Mouse (Mus musculus) neural tube, embryonic 11.5 days (tissue): Measurements from ENCODE around the gene Mrpl53. TPM values are rescaled to one million over a fixed set of nuclear protein-coding genes. Genes with fewer than 3 reads are reported as not detected.
A peak's percentile ranks its signal among the peaks of the same experiment; 100 is the strongest.

ENCODE experiments used
- ATAC-seq: fragments of 200-750 bp; cut with Nextera tagmentation; 2 replicates; pipeline ENCODE4 v1.8.0; 2017; ENCODE audit warnings: moderate number of reproducible peaks, mild to moderate bottlenecking, moderate TSS enrichment, moderate library complexity; ENCODE audit not compliant: insufficient read depth, low FRiP score, low TSS enrichment
- DNase-seq: peaks from one replicate; pipeline ENCODE4 v3.0.0-alpha.2; 2015; ENCODE audit warnings: low spot score
- H3K27ac ChIP-seq: fragments of 300-500 bp; sonication (generic); 2 replicates; pipeline ENCODE4 v1.5.1; 2014; ENCODE audit warnings: low read depth, mild to moderate bottlenecking, low read length
- H3K27me3 ChIP-seq: fragments of 300-500 bp; sonication (generic); 2 replicates; pipeline ENCODE4 v1.6.1; 2014; ENCODE audit warnings: mild to moderate bottlenecking, low read length, mixed read lengths; ENCODE audit not compliant: control insufficient read depth, insufficient read depth
- H3K36me3 ChIP-seq: fragments of 300-500 bp; sonication (generic); 2 replicates; pipeline ENCODE4 v1.6.1; 2014; ENCODE audit warnings: mild to moderate bottlenecking, low read length, moderate library complexity, mixed read lengths; ENCODE audit not compliant: control insufficient read depth, insufficient read depth
- H3K4me1 ChIP-seq: fragments of 300-500 bp; sonication (generic); 2 replicates; pipeline ENCODE4 v1.6.1; 2014; ENCODE audit warnings: low read length, mixed read lengths; ENCODE audit not compliant: control insufficient read depth, insufficient read depth
- H3K4me2 ChIP-seq: fragments of 300-500 bp; sonication (generic); 2 replicates; pipeline ENCODE4 v1.6.1; 2014; ENCODE audit warnings: low read depth, mild to moderate bottlenecking, moderate library complexity
- H3K4me3 ChIP-seq: fragments of 300-500 bp; sonication (generic); 2 replicates; pipeline ENCODE4 v1.5.1; 2014; ENCODE audit warnings: low read depth, low read length
- H3K9ac ChIP-seq: fragments of 300-500 bp; sonication (generic); 2 replicates; pipeline ENCODE4 v1.6.1; 2014; ENCODE audit warnings: mild to moderate bottlenecking, low read length
- H3K9me3 ChIP-seq: fragments of 300-500 bp; sonication (generic); 2 replicates; pipeline ENCODE4 v1.6.1; 2016; ENCODE audit warnings: low read length; ENCODE audit not compliant: control insufficient read depth
- WGBS: fragments of 180-500 bp; shearing (Covaris S2); extraction: QIAGEN DNeasy Blood & Tissue Kit; methylation state at CpG from one replicate; pipeline ENCODE4 v1.1.7; 2014; 5-methylcytosine and 5-hydroxymethylcytosine counted together
- polyA plus RNA-seq: library from polyadenylated mRNA; unstranded; fragments of >200 nt; fragmentation: Nextera tagmentation; extraction: Ambion mirVana; gene quantifications from 2 replicates; pipeline ENCODE4 v1.2.1, GENCODE M21; 2014

The Mrpl53 gene
- polyA plus RNA-seq, 1 experiment from 2014 or later = 123 TPM

DNA sequence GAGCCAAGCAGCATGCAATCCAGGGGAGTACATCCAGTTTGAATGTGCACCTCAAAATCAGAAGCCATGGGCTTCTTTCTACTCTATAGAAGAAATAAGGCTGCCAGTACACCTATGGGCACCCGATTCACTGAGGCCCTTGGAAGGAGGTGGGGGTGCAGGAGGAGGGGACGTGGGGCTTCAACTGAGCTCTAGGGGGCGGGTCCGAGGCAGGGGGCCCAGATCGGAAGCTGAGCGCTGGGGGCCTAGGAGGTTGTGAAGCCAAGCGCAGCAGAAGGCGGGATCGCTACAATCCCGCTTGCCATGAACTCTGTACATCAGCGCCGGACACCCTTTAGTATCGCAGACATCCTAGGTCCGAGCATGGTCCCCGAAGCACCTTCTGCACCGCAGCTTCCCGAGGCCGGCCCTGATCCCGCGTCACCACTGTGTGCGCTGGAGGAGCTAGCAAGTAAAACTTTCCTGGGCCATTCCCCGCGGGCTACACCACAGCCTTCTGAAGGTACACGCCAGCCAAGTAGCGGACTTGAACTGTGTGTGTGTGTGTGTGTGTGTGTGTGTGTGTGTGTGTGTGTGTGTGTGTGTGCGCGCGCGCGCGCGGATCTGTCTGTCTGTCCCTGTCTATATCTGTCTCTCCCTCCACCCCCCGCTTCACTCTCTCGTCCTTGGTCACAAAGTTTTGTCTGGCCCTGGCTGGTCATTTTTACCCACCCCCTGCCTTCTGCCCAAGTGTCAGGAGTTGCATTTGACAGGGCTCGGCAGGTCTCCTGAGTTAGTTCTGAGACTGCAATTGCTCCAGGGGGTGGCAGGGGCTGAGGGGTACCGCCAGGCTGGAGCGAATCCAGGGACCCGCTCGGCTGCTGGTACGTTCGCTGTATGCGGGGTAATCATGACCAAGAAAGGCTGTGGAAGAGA, 22.5 kb upstream of the Mrpl53 start, which contains the start of gene Lbx2:
Gene Lbx2, plus strand, starts transcription at position 247 of the 915 bp plus-strand sequence.
- peak within 1 kb of the TSS; percentile 31; the same call in 1 of the 2 replicates for H3K4me2 ChIP-seq
- 2% methylated on average over 42 of the region's 42 CpGs for WGBS
- peaks cover 62% of the 10 kb centered on the region for H3K27me3 ChIP-seq
- H3K27ac ChIP-seq = no peak within 1 kb of the TSS
- no peaks in the 10 kb centered on the region for H3K9me3 ChIP-seq
- H3K4me1 ChIP-seq = peaks cover 8% of the 10 kb centered on the region; the same call in 1 of the 2 replicates
- DNase-seq = no peak
- H3K4me3 ChIP-seq = peak within 1 kb of the TSS; percentile 19; the same call in 1 of the 2 replicates
- 0 out of 2 replicates have a peak within 1 kb of the TSS, but pooled peaks have one; percentile 11 for H3K9ac ChIP-seq
- H3K36me3 ChIP-seq = no peaks in the 10 kb centered on the region; the same call in 1 of the 2 replicates
- ATAC-seq = no peak

DNA sequence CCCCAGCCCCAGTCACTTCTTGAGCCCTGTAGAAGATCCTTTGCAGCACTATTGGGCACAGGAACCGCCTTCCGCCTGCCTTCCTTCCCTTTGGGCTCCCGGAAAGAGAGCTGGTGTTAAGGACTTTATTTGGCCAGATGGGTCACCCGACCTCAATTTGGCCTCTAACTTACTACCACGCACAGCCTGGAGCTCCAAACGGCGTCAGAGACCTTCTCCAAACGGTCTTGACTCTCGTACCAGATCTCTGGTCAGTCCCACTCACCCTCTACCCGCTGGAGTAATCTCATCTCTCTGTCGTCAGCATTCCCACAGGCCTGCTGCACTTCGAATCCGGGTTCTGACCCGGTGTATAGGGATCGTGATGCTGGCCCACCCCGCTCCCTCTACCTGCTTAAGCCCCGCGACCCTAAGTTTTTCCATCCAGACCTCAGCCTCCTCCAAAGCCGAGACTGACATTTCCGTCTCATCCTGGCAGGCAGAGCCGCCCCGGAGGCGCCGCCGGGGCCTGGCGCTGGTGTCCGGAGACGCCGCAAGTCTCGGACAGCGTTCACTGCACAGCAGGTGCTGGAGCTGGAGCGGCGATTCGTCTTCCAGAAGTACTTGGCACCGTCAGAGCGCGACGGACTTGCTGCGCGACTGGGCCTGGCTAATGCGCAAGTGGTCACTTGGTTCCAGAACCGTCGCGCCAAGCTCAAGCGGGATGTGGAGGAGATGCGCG, 21.5 kb upstream of the Mrpl53 start:
- no peaks in the 10 kb centered on the region for H3K36me3 ChIP-seq
- H3K27me3 ChIP-seq = peaks cover 62% of the 10 kb centered on the region
- DNase-seq (peak; percentile 56), ATAC-seq (no peak)
- H3K9ac ChIP-seq = no peak overlapping the region
- peak overlapping the region; percentile 19; the same call in 1 of the 2 replicates for H3K4me3 ChIP-seq
- WGBS = 1% methylated on average over 47 of the region's 47 CpGs
- H3K4me1 ChIP-seq = peaks cover 8% of the 10 kb centered on the region; the same call in 1 of the 2 replicates
- peak overlapping the region; percentile 31 for H3K4me2 ChIP-seq
- no peaks in the 10 kb centered on the region for H3K9me3 ChIP-seq
- no peak overlapping the region for H3K27ac ChIP-seq

DNA sequence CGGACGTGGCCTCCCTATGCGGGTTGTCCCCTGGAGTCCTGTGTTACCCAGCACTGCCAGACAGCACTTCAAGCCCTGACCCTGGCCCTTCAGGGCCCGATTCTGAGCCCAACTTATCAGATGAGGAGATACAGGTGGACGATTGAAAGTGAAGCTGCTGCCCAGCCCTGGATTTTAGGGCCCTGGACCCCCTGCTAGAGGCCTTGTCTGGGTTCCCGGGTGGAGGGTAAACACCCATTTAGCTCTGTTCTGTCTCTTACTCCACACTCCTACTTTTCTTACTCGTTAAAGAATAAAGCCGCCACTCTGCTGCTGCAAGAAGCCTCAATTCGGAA, 20.9 kb upstream of the Mrpl53 start:
- no peak for DNase-seq

DNA sequence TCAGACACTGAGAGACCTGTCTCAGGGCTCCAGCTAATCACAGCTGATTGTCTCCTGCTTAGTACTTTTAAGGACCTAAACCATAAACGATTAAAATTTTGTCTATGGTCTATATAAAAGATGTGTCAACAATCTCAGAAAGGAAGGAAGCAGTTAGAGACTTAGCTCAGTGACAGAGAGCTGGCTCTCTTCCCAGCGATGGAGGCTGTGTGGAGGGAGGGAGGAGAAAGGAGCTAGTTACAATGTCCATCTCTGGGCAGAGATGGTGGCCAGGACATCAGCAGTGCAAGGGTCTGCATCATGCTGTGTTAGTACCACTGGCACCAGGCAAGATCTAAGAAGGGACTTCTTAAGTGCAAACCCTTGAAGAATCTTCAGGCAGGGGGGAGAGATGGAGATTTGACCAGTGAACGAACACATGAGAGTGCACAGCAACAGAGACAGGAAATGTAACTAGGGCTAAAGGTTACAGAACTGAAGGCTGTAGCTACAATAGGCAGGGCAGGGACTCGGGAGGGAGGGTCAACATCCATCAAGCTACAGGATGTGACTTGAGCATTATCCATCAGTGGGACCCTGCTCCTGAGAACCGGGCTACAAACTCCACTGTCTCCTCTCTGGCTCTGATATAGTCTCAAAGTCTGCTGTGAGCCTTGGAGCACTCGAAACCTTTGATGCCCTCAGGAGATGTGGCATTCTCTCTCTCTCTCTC, 16.3 kb upstream of the Mrpl53 start:
- WGBS = 41% methylated on average over 6 of the region's 6 CpGs
- ATAC-seq (no peak), DNase-seq (no peak)
- H3K4me2 ChIP-seq = no peak overlapping the region
- no peaks in the 10 kb centered on the region for H3K9me3 ChIP-seq
- H3K36me3 ChIP-seq = no peaks in the 10 kb centered on the region
- H3K9ac ChIP-seq = no peak overlapping the region
- H3K27ac ChIP-seq = no peak overlapping the region
- H3K4me3 ChIP-seq = no peak overlapping the region
- peaks cover 19% of the 10 kb centered on the region for H3K27me3 ChIP-seq
- H3K4me1 ChIP-seq = no peaks in the 10 kb centered on the region

More for the DNA sequence above, 20.9 kb upstream of the Mrpl53 start:
- Histone ChIP-seq H3K9me3 (no peaks in the 10 kb centered on the region), H3K27me3 (peaks cover 62% of the 10 kb centered on the region), H3K4me2 (peak overlapping the region; percentile 31), H3K4me3 (no peak overlapping the region), H3K4me1 (peaks cover 8% of the 10 kb centered on the region; the same call in 1 of the 2 replicates), H3K36me3 (no peaks in the 10 kb centered on the region), H3K9ac (no peak overlapping the region), H3K27ac (no peak overlapping the region)
- no peak for ATAC-seq
- WGBS = 7% methylated on average over 9 of the region's 9 CpGs

DNA sequence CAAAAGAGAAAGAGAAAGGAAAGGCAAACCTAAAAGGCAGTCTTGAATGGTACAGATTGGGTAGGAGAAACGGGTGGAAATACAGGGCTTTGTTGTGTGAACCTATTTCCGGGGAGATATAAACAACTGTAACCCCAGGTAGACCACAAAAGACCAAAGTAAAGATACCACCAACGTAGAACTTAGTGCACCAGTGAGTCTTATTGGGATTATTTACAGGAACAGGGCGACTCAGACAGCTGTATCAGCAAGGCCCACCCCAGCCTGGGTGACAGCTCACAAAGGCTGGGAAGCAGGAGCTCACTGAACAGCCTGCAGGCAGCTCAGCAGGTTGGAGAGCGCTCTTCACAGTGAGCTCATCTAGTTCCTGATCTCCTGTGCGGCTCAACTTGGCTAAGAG, 12.9 kb upstream of the Mrpl53 start:
- H3K27ac ChIP-seq = no peak overlapping the region
- H3K4me3 ChIP-seq = no peak overlapping the region
- no peaks in the 10 kb centered on the region for H3K36me3 ChIP-seq
- H3K9ac ChIP-seq = no peak overlapping the region
- H3K4me1 ChIP-seq = no peaks in the 10 kb centered on the region
- no peaks in the 10 kb centered on the region for H3K27me3 ChIP-seq
- ATAC-seq = no peak
- H3K9me3 ChIP-seq = no peaks in the 10 kb centered on the region
- WGBS = 51% methylated on average over 6 of the region's 6 CpGs
- no peak for DNase-seq
- H3K4me2 ChIP-seq = no peak overlapping the region

DNA sequence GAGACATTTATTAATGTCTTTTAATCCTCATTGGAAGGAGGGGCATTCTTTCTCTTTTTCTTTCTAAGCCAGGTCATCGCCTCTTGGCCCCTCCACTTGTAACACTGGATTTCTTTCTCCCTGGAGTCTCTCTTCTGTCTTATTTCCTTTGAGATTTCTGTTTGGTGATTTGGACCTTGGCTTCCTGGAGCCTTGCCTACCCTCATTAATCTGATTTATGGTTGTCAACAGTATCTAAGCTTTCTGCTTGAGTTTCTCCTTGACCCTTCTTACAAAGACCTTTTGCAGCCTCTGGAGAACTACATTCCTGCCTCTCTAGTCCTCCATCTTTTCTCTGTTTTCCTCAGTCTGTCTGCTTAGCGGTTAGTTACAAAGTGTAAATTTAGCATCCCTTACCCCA, 10.4 kb upstream of the Mrpl53 start:
- no peaks in the 10 kb centered on the region for H3K9me3 ChIP-seq
- DNase-seq (no peak), ATAC-seq (no peak)
- 74% methylated on average over 2 of the region's 2 CpGs for WGBS
- H3K27ac ChIP-seq = no peak overlapping the region
- no peak overlapping the region for H3K9ac ChIP-seq
- 0 out of 2 replicates have a peak, but pooled peaks cover 2% of the 10 kb centered on the region for H3K27me3 ChIP-seq
- no peaks in the 10 kb centered on the region for H3K36me3 ChIP-seq
- no peak overlapping the region for H3K4me3 ChIP-seq
- no peak overlapping the region for H3K4me2 ChIP-seq
- peaks cover 6% of the 10 kb centered on the region for H3K4me1 ChIP-seq

DNA sequence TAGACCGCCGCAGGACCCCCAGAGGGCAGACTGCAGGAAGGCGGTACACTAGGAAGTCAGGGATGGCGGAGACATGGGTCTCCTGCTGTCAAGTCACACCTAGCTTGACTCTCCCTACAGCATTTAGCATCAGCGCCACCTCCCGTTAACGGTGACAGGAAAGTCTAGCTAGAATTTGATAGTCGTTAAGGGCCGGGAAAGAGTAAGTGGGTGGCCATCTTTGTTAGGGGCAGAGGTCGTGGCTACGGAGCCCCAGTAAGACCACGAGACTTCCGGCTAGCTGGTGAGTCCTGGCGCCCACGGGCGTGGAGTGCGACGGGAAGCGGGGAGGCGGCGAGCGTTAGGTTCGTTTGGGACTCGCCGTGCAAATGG, 7.5 kb upstream of the Mrpl53 start, which contains the start of the genes Ccdc142 and Gm42688:
Gene Ccdc142, plus strand, starts transcription at position 286 of the 372 bp plus-strand sequence.
Gene Gm42688, plus strand, starts transcription at position 302 of the 372 bp plus-strand sequence.
- under 1% methylated on average over 25 of the region's 25 CpGs for WGBS
- H3K9me3 ChIP-seq = no peaks in the 10 kb centered on the region
- peak within 1 kb of the TSS; percentile 70 for H3K4me3 ChIP-seq
- no peaks in the 10 kb centered on the region for H3K36me3 ChIP-seq
- peak within 1 kb of the TSS; percentile 98 for H3K4me2 ChIP-seq
- peak within 1 kb of the TSS; percentile 70 for H3K27ac ChIP-seq
- DNase-seq (peak; percentile 88), ATAC-seq (peak; percentile 82)
- peaks cover 6% of the 10 kb centered on the region for H3K4me1 ChIP-seq
- 0 out of 2 replicates have a peak, but pooled peaks cover 2% of the 10 kb centered on the region for H3K27me3 ChIP-seq
- H3K9ac ChIP-seq = peak within 1 kb of the TSS; percentile 83
